ENCODE assay signal across 44 mouse cellular contexts in the genomic region with DNA sequence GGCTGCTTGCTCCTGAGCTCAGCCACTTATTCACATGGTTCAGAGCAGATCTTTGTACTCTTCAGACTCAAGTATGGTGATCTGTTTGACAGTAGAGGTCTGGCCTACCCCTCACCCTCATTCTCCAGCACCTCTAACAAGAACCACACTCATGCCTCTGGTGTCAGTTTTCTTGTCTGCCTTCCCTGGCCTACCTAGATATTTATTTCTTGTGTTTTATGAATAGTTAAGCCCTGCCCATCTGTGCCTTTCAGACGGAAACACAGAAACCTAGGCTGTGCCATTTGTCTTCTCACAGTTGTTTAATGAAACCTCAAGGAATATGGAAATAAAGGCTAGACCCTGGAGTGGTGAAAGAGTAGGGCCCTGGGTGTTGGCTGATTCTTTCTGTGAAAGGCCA. TPM values are rescaled to one million over a fixed set of nuclear protein-coding genes. Genes with fewer than 3 reads are reported as not detected.
"Had no signal": no experiment of that assay in that cellular context is flagged by ENCODE, and none has a peak within 500 bp of the region (broad histone marks: within the 10 kb centered on the region; RNA-seq: fewer than 3 reads in every experiment).

No protein-coding gene starts in this region.

- H3K27me3 ChIP-seq: hindbrain, embryonic 15.5 days had no signal

- ATAC-seq: hindbrain, embryonic 16.5 days; hindbrain, postnatal 0 days; inflammation-experienced regulatory T-cells, adult 6 months; intestine, embryonic 15.5 days; intestine, embryonic 16.5 days; intestine, postnatal 0 days had no signal

- H3K4me3 ChIP-seq: heart, embryonic 12.5 days; heart, embryonic 13.5 days; heart, embryonic 15.5 days; hindbrain, embryonic 10.5 days; hindbrain, embryonic 12.5 days; hindbrain, embryonic 13.5 days; hindbrain, embryonic 15.5 days; intestine, embryonic 15.5 days; kidney, embryonic 15.5 days; layer of hippocampus, adult 2 months; left cerebral cortex, adult 2 months had no signal

- H3K27ac ChIP-seq: heart, embryonic 13.5 days; heart, embryonic 15.5 days; hindbrain, embryonic 10.5 days; hindbrain, embryonic 12.5 days; hindbrain, embryonic 13.5 days; hindbrain, embryonic 14.5 days; hindbrain, embryonic 15.5 days; hindbrain, postnatal 0 days; intestine, embryonic 15.5 days; kidney, postnatal 0 days; layer of hippocampus, adult 2 months; left cerebral cortex, adult 2 months had no signal

- H3K9ac ChIP-seq: heart, embryonic 12.5 days; heart, embryonic 13.5 days; heart, embryonic 15.5 days; hindbrain, embryonic 12.5 days; hindbrain, embryonic 13.5 days; hindbrain, embryonic 14.5 days; hindbrain, embryonic 15.5 days; intestine, embryonic 15.5 days; kidney, embryonic 15.5 days had no signal

- H3K9me3 ChIP-seq: heart, embryonic 12.5 days; heart, embryonic 13.5 days; heart, embryonic 15.5 days; hindbrain, embryonic 10.5 days; hindbrain, embryonic 12.5 days; hindbrain, embryonic 13.5 days; hindbrain, embryonic 15.5 days; intestine, embryonic 15.5 days; kidney, embryonic 15.5 days had no signal

- DNase-seq: heart, postnatal 10 days; heart, postnatal 14 days; heart, postnatal 36 days; heart, postnatal 4 days; kidney, adult 11 months; kidney, adult 18-20 months; kidney, adult 2 months; kidney, adult 8-10 months; kidney, adult 9 months; kidney, postnatal 10 days; kidney, postnatal 14 days; kidney, postnatal 25 days; kidney, postnatal 36 days; kidney, postnatal 4 days; layer of hippocampus, adult 9-11 months; layer of hippocampus, postnatal 36 days had no signal

- H3K4me2 ChIP-seq: heart, embryonic 11.5 days; heart, embryonic 12.5 days; heart, embryonic 13.5 days; heart, embryonic 15.5 days; hindbrain, embryonic 12.5 days; hindbrain, embryonic 13.5 days; hindbrain, embryonic 14.5 days; hindbrain, embryonic 15.5 days; intestine, embryonic 15.5 days; kidney, embryonic 15.5 days had no signal

RNA-seq across cellular contexts. Expression of gene 3110082J24Rik, which starts 12.1 kb away (rescaled TPM):
- total RNA-seq: heart, postnatal 10 days; heart, postnatal 14 days; heart, postnatal 25 days; heart, postnatal 36 days; heart, postnatal 4 days; hematopoietic stem cell, adult 5-6 weeks had no signal
- polyA plus RNA-seq: heart, embryonic 11.5 days; heart, embryonic 12.5 days; heart, embryonic 13.5 days; heart, embryonic 14.5 days; heart, embryonic 15.5 days; heart, embryonic 16.5 days; heart, postnatal 0 days; inflammation-experienced regulatory T-cells, adult 6 months; intestine, embryonic 14.5 days; intestine, embryonic 15.5 days; intestine, embryonic 16.5 days; intestine, postnatal 0 days; kidney, adult 2 months; kidney, embryonic 14.5 days; kidney, embryonic 15.5 days; kidney, embryonic 16.5 days; kidney, postnatal 0 days; large intestine, adult 2 months had no signal

RNA-seq across cellular contexts. Expression of gene Garem2, which starts 13.1 kb away (rescaled TPM):
- total RNA-seq: hematopoietic stem cell, adult 5-6 weeks had no signal
- polyA plus RNA-seq: inflammation-experienced regulatory T-cells, adult 6 months had no signal
